Mouse (Mus musculus) cerebellum, postnatal 14 days (tissue): ENCODE measurements around the gene Psma7.

Source experiments
- DNase-seq, 2 experiments: peaks; one replicate each; pipeline ENCODE4 v3.0.0; 2021; ENCODE audit warnings: mixed read lengths in 2 of 2

Psma7 gene

DNA sequence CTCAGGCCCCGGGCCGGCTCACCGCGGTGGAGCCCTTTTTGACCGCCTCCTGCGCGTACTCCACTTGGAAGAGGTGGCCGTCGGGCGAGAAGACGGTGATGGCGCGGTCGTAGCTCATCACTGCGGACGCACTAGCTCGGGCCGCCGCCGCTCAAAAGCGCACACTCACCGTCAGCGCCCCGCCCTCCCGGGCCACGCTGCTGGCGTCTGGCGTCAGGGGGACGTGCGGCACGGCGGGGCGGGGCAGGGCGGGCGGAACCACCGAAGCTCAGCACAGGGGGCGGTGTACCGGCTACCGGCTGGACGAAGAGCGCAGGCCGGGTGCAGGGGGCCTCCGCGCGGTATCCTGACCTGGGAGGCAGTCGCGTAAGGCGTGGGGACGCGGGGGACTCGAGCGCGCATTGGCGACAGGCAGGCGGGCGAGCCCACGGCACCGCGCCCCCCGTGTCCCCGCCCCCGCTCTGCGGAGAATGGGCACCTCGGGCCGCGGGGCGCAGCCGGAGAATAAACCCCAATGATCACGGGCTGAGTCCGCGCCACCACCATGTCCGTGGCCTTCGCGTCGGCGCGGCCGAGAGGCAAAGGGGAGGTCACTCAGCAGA, at the start of gene Psma7, which contains the start of gene Ss18l1:
Gene Psma7 (minus strand): TSS at position 178 of the 602 bp plus-strand sequence.
Gene Ss18l1 (plus strand): TSS at position 254 of the 602 bp plus-strand sequence.
- peak; percentile 95 for DNase-seq

DNA sequence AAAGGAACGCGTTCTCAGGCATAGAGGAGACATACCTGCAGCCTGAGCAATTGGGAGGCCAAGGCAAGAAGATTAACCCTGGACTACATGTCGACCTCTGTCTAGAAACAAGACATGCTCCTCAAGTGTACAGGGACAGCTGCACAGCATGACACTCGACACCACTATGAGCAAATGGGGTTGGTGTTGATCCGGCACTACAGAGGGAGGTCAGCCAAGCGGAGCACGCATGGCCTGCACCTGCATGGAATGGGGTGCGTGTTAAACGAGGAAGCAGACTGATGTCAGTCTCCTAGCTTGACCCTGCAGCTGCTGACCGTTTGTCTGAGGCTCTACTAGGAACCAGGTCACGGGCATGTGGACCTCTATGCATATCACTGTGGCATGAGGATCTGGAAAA, 48.1 kb upstream of the Psma7 start:
- DNase-seq, result no peak

DNA sequence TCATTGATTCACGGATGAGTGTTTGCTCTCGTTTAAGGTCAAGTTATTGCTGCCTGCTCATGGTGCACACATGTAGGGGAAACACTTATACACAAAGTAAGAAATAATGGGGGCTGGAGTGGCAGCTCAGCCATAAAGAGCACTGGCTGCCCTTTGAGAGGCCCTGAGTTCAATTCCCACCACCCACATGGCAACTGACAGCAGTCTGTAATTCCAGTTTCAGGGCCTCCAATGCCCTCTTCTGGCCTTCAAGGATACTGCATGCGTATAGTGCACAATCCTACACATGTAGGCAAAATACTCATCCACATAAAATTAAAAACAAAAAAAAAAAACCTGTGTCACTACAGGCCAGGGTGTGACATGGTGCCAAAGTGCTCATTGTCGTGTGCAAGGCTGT, 45.2 kb upstream of the Psma7 start:
- DNase-seq, result no peak

DNA sequence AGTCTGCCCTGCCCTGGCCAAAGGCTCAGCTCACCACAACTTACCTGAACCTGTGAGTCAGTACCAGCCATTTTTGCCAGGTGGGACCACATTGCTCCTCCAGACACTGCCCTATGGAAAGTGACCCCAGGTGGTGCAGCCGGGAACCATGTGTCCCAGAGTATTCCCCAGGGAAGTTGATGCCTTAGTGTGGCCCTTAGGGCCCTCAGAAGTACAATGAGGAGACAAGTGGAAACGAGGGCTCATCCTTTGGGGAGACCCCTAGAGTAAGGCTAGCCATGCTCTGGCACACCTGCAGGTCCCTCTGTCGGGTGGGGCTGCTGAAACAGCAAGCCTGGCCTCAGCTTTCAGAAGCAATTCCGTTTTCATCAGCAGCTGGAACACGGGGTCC, 44.4 kb upstream of the Psma7 start:
- no peak for DNase-seq

DNA sequence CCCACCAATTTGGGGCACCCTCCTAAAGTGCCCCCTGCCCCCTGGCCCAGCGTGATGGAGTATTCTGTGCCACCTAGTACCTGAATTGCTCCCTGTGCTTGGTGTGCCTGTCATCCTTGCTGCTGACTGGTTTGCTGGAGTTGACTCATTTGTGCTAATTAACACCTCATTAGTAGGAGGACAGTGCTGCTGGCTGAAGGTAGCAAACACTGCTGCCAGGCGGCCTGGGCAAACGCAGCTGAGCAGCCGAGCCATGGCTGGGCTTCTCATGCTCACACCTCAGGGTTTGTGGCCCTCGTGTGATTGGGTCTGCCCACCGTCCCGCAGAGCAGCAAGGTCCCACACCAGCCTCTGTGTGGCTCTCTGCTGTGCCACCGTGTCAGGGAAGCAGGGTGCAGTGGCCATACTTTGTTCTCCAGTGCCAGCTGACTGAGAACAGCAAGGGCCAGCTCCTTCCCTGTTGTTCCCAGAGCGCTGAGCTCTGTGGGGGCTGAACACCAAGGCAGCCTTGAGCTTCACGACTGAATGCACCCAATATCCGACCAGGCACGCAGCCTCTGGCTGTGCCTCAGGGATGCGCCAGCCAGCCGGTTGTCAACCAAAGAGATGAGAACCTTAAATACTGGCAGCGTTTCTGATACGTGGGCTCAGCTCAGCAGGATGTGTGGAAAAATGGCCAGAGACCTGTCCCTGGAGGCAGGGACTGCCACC, 43.8 kb upstream of the Psma7 start:
- DNase-seq, result peak; percentile 63 to 64

DNA sequence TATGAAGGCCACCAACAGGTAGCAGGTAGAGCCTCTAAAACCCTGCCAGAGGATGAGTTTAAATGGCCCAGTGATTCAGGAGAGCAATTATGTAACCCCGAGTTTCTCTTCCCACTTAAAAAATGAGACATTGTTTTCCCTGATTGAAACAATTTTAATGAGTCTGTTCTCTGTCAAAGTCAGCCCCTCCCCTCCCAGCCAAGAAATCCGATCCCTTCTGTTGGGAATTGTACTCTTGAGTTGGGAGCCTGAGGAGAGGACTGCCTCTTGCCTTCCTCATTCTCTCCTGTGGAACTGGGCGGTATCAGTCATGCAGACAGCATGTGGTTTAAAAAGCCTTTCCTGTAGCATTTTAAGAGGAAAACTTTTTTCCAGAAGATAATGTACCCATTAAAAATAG, 42.3 kb upstream of the Psma7 start:
- no peak for DNase-seq

DNA sequence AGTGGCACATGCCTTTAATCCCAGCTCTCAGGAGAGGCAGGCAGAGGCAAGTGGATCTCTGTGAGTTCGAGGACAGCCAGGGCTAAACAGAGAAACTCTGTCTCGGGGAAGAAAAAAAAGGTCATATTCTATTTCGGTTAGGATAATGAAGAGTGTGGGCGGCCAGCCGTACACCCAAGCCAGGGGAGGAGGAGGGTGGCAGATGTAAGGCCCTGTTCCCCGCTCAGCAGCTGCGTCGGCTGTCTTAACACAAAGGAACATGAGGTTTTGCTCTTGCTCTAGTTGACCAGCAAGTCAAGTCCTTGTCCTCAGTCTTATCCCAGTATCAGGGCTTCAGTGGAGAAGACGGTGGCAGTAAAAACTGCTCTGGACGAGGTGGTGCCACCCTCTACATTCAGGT, 40.8 kb upstream of the Psma7 start:
- DNase-seq, result no peak

DNA sequence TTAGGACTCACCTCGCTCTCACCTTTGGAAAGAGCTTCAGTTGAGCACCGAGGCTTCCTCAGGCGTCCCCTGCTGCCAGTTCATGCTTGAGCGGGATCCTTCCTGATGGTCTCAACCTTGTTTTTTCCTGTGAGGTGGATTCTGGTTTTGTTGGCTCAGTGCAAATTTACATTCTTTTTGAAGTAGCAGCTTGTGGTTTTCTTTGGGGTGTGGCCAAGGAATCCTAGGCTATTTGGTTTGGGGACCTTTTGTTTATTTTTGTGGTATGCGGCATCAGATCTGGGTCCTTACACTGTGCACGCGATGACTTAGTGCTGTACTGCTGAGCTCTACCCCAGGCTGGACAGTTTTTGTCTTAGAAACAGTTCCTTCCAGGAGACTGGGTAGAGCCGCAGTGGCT, 38.4 kb upstream of the Psma7 start:
- no peak for DNase-seq

DNA sequence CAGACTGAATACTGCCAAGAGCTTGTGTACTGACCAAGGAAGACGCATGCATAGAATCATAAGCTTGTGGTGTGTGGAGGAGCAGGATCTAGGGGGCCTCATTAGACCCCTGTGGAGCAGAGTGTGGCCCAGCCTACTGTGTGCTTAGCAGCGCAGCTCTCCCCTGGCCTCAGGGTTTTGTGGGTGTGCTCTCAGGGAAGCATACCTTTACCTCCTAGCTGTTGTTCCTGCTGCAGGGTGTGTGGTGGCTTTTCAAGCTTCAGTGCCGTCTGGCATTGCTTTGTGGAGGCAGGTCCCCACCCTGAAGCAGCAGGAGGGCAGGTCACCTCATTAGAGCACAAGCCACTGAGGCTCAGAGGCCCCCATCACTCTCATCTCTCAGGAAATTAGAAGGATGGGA, 35.4 kb upstream of the Psma7 start:
- no peak for DNase-seq

DNA sequence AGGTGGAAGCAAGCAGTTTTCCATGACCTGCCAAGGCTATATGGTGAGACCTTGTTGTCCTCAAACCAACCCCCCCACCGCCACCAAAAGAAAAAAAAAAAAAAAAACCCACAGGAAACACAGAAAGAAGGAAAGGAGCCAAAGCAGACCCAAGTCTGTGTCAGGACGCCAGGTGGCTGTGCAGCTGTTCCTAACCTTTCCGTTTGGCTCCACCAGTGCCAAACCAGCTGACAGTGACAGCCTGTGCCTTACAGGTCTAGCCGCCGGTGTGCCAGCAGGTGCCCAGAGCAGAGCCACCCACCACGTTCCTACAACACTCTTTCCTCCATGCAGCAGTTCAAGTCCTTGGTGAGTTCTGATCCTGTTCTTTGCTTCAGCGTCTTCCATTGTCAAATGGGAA, 30.7 kb upstream of the Psma7 start:
- no peak for DNase-seq

DNA sequence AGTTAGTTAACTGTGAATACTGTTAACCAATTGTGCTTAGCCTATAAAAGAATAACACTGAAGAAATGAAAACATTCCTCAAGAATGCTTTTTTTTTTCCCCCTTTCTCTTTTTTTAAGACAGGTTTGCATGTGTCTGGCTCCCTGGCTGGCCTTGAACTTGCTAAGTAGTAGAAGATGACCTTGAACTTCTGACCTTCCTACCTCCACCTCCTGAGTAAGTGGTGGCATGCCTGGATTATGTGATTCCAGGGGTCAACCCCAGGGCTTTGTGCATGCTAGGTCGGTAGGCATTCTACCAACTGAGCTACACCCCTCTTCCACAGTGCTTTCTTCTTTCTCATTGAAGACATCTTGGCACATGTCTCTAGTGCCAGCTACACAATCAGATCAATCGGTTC, 29.4 kb upstream of the Psma7 start:
- DNase-seq, result no peak

DNA sequence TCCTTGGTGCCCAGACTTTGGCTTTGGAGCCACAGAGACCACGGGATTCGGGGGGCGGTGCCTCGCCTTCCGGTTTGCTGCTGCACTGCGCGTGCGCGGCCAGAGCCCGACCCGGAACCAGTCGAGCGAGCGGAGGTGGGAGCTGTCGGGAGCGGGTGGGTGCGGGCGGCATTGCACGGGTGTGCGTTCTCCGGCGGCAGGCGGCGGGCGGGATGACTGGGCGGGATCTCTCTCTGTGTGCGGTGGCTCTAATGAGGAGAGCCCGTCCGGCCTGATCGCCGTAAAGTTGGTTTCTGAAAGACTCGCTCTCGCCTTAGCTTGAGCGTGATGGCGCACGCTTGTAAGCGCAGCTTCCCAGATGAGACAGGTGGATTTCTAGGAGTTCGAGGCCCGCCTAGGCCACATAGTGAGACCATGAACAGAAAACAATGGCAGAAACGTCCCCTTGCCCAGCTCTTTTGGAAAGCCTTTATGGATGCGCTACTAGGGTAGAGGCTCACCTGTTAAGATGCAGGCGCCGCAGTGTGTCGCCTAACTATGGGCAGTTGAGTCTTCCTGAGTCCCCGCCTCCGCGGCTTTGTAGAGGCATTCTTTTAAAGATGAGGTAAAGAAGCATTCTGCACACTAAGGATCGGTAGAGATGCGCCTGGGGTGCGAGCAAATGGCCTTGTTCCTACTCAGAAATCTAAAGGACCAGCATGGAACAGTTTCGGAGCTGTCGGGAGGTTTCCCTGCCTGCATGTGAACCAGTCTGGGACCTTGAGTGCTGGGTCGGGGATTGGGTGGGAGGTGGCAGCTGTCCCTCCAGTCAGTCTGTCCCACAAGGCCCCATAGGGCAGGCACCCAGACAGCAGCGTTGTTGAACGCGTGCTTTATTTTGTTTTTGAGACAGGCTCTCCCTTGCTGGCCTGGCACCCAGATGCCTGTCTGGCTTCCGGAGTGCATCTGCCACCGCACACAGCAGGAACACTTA, 28.5 kb upstream of the Psma7 start, which contains the start of gene Mtg2:
Gene Mtg2 (plus strand): TSS at position 108 of the 973 bp plus-strand sequence.
- DNase-seq, result peak; percentile 97

DNA sequence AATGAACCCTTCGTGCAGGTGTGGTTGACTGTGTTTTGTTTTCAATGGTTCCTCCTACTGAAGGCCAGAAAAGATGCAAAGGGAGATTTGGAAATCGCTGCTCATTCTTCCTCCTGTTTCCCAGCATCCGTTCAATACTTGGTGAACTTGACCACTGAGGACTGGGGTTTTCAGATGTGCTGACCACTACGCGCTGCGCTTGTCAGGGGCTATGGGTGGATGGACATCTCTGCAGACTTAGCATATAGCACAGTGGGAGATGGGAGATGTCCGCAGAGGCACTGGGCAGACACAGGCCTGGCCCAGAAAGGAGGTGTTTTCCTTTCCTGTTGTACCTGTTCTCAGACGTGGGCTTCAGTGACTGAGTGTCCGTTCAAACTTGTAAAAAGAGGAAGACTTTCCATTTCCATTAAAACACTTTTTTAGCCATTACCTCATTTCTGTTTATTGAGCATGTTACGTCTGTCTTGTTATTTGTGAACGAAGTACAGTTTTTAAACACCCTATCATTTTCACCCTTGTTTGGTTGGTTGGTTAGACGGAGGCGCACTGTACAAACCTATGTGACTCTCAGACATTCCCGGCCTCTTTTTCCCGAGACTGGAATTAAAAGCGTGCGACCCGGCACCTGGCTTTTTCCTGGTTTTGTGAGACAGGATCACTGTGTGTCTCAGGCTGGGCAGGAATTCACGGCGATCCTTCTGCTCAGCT, 27.7 kb upstream of the Psma7 start:
- DNase-seq, result no peak

DNA sequence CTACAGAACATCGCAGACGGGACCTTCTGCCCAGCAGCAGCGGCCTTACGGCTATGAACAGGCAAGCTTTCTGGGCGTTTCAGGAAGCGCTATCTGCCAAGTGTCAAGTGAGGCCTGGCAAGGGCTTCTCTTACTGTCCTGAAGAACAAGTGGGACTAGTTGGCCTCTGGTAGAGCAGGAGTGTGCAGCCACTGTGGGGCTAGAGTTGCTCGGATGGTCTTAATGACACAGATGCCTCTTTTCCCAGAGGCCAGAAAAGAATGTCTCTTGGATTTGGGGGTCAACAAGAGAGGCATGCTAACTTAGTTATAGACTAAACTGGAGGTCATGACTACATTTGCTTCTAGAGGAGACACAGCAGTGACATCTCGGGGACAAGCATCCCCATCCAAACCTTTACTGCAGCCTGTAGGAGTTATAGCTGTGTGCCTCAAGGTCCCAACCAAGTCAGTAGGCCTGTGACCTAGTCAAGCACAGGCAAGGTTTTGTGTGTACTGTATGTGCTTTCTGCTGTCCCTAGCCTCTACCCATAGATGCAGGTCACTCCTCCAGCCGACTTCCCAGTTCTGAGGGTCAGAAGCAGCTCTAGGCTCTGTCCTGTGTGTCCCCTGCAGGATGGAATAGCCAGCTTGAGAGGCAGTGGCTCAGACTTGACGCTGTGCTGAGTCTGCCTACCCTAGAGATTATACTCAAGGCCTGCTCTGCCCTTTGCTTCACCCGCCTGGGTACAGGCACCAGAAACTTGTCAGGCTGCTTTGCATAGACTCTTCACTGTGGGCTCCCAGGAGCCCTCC, 21.3 kb upstream of the Psma7 start:
- no peak for DNase-seq

DNA sequence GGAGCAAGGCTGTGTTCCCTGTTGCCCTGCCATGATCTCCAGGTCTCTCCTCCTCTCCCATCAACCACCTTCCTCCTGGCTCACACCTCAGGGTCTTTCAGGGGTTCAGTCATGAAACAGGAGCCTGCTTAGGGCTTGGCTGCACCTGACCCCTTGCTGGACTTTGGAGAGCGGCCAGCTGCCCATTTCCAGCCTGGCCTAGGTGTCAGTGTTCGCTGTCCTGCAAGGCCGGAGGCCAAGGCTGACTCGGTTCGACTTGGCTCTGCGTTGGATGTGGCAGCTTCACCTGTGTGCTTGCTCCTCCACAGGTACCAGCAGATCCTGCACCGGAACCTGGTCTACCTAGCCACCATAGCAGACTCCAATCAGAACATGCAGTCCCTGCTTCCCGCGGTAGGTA, 10.8 kb upstream of the Psma7 start:
- DNase-seq, result no peak

DNA sequence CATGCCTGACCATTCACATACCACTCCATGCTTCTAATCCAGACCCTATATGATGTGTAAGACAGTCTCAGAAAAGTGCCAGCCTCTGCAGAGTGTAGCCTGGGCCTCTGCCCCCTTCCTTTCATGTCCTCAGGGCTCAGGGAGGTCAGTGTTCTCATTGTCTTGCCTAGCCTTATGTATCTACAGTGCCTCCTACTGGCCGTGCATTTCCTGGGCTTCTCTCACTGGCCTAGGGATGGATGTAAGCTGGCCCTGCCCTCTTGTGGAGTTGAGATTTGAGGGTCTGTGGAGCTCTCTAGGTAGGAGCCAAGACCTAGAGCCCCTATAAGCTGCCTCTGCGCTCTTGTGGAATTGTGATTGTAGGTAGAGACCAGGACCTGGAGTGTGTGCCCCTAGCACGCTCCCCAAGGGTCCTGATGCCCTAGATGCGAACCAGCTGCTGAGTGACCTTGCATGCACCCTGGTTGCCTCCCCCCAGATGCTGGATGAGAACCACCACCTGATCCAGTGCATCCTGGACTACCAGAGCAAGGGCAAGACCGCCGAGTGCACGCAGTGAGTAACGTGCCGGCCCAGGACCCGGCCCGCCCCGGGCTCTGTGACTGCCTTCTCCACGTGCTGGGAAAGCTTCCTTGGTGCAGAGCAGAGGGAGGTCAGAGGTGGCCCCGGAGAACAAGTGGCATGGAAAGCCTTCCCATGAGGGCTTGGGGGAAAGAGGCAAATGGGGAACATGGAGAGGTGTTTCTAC, 9.9 kb upstream of the Psma7 start:
- DNase-seq, result peak; percentile 27 to 60

DNA sequence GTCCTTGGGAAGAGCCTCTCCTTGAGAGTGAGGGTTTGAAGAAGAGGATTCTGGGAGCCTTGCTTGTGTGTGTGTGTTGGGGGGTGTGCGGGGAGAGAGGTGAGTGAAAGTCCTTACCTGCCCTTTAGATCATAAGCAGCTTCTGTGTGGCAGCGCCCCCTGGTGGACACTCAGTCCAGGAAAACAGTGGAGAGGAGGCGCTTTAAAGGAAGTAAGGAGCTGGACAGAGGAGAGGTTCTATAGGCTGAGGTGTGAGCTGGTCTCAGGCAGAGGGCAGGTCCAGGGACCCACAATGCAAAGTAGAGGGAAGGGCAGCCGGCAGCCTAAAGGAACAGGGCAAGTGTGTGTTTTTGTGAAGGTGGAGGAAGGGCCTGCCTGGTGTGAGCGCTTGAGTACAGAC, 8.8 kb upstream of the Psma7 start:
- DNase-seq, result peak; percentile 95 to 97

DNA sequence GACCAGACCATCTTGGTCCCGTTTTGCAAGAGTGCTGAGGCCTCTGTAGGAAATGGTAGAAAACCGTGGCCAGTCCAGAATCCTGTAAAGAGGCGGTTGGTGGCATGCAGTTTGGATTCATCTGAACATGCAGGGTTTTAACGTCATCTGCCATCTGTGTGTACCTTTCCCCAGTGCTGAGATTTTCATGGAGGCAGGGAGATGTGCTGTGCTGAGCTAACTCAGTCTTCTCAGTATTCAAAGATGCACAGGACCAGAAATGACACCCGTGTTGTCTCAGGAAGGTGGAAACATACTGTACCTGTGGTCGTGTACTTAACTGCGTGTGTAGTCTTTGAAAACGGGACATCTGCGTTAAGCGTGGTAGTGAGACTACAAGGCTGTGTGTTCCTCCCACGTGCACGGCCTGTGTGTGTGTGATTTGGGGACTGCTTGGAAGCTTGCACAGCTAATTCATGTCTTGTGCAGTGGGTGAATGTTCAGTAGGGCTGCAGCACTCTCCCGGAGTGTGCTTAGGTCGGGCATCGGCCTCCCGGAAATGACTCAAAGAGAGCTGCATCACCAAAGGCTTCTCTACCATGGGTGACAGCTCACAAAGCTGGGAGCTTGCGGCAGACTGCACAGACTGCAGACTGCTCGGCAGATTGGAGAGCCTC, 5.9 kb upstream of the Psma7 start:
- no peak for DNase-seq

DNA sequence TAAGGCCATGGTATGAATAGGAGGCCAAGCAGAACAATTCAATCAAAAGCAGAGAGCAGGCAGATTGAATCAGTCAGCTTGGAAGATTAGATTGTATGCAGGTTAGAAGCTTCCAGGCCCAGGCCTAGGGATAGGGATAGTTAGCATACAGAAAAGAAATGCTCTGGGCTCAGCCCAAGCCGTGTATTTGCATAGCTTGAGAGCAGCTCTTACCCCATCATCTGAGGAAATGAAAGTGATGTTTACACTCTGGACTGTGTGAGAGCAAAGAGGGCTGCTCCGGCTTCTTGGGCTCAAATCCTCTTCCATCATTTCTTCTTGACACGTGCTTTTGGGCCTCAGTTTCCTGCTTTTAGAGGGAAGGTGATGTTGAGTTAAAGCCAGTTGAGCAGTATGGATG, 5.3 kb upstream of the Psma7 start:
- no peak for DNase-seq

DNA sequence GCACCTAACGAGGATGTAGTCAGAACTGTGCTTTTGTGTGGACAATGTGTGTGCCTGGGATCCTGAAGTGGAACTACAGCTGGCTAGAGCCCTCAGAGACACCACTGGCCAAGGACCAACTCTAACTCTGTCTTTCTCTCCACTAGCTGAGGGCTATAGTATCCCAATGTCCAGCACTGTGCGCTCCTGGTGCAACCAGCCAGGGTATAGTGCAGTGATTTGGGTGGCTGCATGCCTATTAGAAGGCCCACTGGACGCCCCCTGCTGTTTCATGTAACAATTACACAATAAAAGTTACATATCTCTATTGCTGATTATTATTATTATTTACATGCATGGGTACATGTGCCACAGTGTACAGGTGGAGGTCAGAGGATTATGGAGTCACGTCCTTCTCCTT, 3.0 kb upstream of the Psma7 start:
- peak; percentile 56 to 63 for DNase-seq
